Mouse (Mus musculus) erythroblast, embryonic 14.5 days (primary cell): ENCODE results near the gene Btf3.

Source experiments
- GATA1 ChIP-seq: IDR thresholded peaks from 2 replicates; pipeline ENCODE4 v1.6.1; 2012; ENCODE audit warnings: low read length, inconsistent platforms, mixed read lengths
- TAL1 ChIP-seq: IDR thresholded peaks from 3 replicates; pipeline ENCODE4 v1.6.1; 2012; ENCODE audit warnings: low read length, inconsistent platforms, mixed read lengths

- TF ChIP-seq GATA1 = no peak
- TF ChIP-seq TAL1 = no peak
These were observed 9.8 kb downstream of the Btf3 start for GRCm38 (mm10) chr13:98306852-98307475.
